Mouse (Mus musculus) midbrain, embryonic 11.5 days (tissue): ENCODE measurements around the gene Gm17660. TPM values are rescaled to one million over a fixed set of nuclear protein-coding genes. Genes with fewer than 3 reads are reported as not detected.
A peak's percentile ranks its signal among the peaks of the same experiment; 100 is the strongest.

Experiments
- ATAC-seq: fragments of 200-750 bp; cut with Nextera tagmentation; 2 replicates; pipeline ENCODE4 v1.8.0; 2017; ENCODE audit warnings: moderate TSS enrichment, moderate library complexity; ENCODE audit not compliant: low FRiP score
- DNase-seq: peaks from one replicate; pipeline ENCODE4 v3.0.0; 2015; ENCODE audit warnings: low spot score; ENCODE audit errors: missing footprints
- H3K27ac ChIP-seq: fragments of 300-500 bp; sonication (generic); 2 replicates; pipeline ENCODE4 v1.5.1; 2014; ENCODE audit warnings: low read depth, low read length
- H3K27me3 ChIP-seq: fragments of 300-500 bp; sonication (generic); 2 replicates; pipeline ENCODE4 v1.6.1; 2014; ENCODE audit warnings: mild to moderate bottlenecking, low read length, moderate library complexity, mixed read lengths; ENCODE audit not compliant: control insufficient read depth, insufficient read depth
- H3K36me3 ChIP-seq: fragments of 300-500 bp; sonication (generic); 2 replicates; pipeline ENCODE4 v1.6.1; 2014; ENCODE audit warnings: mild to moderate bottlenecking, low read length, moderate library complexity, mixed read lengths; ENCODE audit not compliant: control insufficient read depth, insufficient read depth
- H3K4me1 ChIP-seq: fragments of 300-500 bp; sonication (generic); 2 replicates; pipeline ENCODE4 v1.6.1; 2014; ENCODE audit warnings: low read length; ENCODE audit not compliant: control insufficient read depth, insufficient read depth
- H3K4me2 ChIP-seq: fragments of 300-500 bp; sonication (generic); 2 replicates; pipeline ENCODE4 v1.6.1; 2014; ENCODE audit warnings: mild to moderate bottlenecking, moderate library complexity
- H3K4me3 ChIP-seq: fragments of 300-500 bp; sonication (generic); 2 replicates; pipeline ENCODE4 v1.5.1; 2014; ENCODE audit warnings: low read depth, low read length
- H3K9ac ChIP-seq: fragments of 300-500 bp; sonication (generic); 2 replicates; pipeline ENCODE4 v1.6.1; 2014; ENCODE audit warnings: low read length
- H3K9me3 ChIP-seq: fragments of 300-500 bp; sonication (generic); 2 replicates; pipeline ENCODE4 v1.6.1; 2016; ENCODE audit warnings: low read length; ENCODE audit not compliant: control insufficient read depth
- whole genome bisulfite sequencing: fragments of 180-500 bp; shearing (Covaris S2); extraction: QIAGEN DNeasy Blood & Tissue Kit; methylation state at CpG from one replicate; pipeline ENCODE4 v1.1.7; 2014; 5-methylcytosine and 5-hydroxymethylcytosine counted together
- polyA plus RNA-seq: library from polyadenylated mRNA; unstranded; fragments of >200 nt; fragmentation: Nextera tagmentation; extraction: Ambion mirVana; gene quantifications from 2 replicates; pipeline ENCODE4 v1.2.1, GENCODE M21; 2014

The Gm17660 gene
- polyA plus RNA-seq, result 0.29 TPM in 1 of 2 replicates, not detected in the other

DNA sequence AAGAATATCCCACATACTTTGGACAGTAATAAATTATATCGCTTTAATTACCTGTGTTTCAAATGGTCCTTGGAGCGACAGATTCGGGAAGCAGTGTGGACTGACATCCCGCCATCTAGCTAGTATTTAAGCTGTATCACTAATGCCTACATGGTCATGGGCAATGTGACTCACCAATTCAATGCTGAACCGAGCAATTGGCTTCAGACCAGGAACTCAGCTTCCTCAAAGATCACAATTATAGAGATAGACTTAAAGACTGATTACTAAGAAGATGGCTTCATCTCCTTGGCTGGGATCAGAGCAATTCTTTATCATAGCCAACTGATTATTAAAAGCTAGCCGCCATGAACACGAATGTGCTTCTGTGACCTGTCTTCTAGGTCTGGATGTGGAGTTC lies at the start of gene Gm17660:
Gm17660 (minus strand) TSS at position 101 of the 400 bp plus-strand sequence.
- H3K36me3 ChIP-seq, result no peaks in the 10 kb centered on the region

DNA sequence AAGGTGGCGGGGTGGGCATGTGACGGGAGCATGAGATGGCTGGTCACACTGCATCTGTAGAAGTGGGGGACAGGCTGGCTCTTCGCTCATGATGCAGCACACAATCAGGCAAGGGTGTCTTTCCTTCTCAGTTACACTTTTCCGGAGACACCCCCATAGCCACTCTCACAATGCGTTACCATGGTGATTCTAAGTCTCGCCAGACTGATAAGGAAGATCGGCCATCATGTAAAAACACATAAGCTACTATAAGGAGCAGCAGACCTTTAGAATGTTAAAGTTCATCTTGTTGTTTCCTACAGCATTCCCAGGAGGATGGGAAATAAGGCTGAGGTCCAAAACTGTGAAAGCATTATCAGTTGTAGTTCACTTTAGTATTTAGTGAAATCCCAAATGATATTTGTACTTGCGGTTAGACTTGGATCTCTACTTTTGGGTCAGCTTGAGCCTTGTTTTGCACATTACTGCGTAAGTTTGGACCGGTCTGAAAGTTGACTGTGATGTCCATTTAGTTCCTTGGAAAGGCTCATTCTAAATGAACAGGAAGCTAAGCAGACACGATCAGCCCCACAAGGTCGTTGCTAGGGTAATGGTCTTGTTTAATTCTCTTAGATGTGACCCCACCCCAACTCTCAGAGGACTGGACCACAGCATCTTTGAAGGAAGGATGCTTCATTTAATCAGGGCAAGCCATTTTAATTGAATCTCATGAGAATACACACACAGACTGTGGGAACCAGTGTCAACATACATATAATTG lies 49.3 kb upstream of the Gm17660 start:
- H3K36me3 ChIP-seq, result no peaks in the 10 kb centered on the region
- H3K27me3 ChIP-seq, result no peaks in the 10 kb centered on the region
- H3K27ac ChIP-seq, result no peak overlapping the region
- H3K4me1 ChIP-seq, result no peaks in the 10 kb centered on the region
- no peak overlapping the region for H3K4me2 ChIP-seq
- no peaks in the 10 kb centered on the region for H3K9me3 ChIP-seq
- WGBS, result 90% methylated on average over 12 of the region's 12 CpGs
- ATAC-seq, result no peak
- no peak for DNase-seq
- no peak overlapping the region for H3K4me3 ChIP-seq
- no peak overlapping the region for H3K9ac ChIP-seq

More for the DNA sequence above, at the start of gene Gm17660:
- DNase-seq (no peak), ATAC-seq (no peak)
- Histone ChIP-seq H3K4me2 (no peak within 1 kb of the TSS), H3K4me3 (no peak within 1 kb of the TSS), H3K9ac (no peak within 1 kb of the TSS), H3K27me3 (no peaks in the 10 kb centered on the region; the same call in 1 of the 2 replicates), H3K4me1 (peaks cover 9% of the 10 kb centered on the region), H3K27ac (no peak within 1 kb of the TSS), H3K9me3 (no peaks in the 10 kb centered on the region)
- 94% methylated on average over 7 of the region's 7 CpGs for WGBS

GRCm38 (mm10) chr5:104124016-104124658 lies 46.7 kb upstream of the Gm17660 start:
- no peak overlapping the region for H3K4me3 ChIP-seq
- WGBS, result 93% methylated on average over 6 of the region's 6 CpGs

DNA sequence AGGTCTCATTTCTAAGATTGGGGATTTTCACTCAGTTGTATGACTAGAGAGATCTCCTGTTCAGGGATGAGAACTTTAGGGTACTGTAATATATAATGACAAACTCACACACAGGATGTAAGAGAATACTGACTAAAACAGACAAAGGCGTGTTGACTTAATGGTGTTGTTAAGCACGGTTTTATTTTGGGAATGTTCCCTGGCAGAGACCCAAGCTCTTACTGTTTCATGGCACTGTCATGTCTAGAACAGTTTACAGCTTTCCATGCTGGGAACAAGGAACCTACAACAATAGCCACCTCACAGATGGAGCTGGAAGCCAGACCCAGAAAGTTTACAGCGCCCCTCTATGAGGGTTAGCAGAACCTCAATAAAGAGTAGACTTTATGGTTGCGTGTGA lies 38.5 kb upstream of the Gm17660 start:
- WGBS, result 93% methylated on average over 4 of the region's 4 CpGs
- no peak for DNase-seq

More at GRCm38 (mm10) chr5:104124016-104124658, 46.7 kb upstream of the Gm17660 start:
- no peaks in the 10 kb centered on the region for H3K4me1 ChIP-seq
- H3K27ac ChIP-seq, result no peak overlapping the region
- no peak for ATAC-seq
- no peaks in the 10 kb centered on the region for H3K9me3 ChIP-seq
- no peak for DNase-seq
- H3K4me2 ChIP-seq, result no peak overlapping the region
- H3K27me3 ChIP-seq, result no peaks in the 10 kb centered on the region
- H3K36me3 ChIP-seq, result no peaks in the 10 kb centered on the region
- no peak overlapping the region for H3K9ac ChIP-seq

GRCm38 (mm10) chr5:104115118-104115517 lies 37.7 kb upstream of the Gm17660 start:
- Histone ChIP-seq H3K27me3 (peaks cover 2% of the 10 kb centered on the region; the same call in 1 of the 2 replicates), H3K9ac (no peak overlapping the region), H3K4me1 (peaks cover 33% of the 10 kb centered on the region), H3K27ac (no peak overlapping the region), H3K4me2 (no peak overlapping the region), H3K36me3 (no peaks in the 10 kb centered on the region), H3K9me3 (no peaks in the 10 kb centered on the region), H3K4me3 (no peak overlapping the region)
- 55% methylated on average over 14 of the region's 14 CpGs for whole genome bisulfite sequencing
- DNase-seq (no peak), ATAC-seq (no peak)

More for the DNA sequence above, 38.5 kb upstream of the Gm17660 start:
- Histone ChIP-seq H3K4me2 (no peak overlapping the region), H3K9ac (no peak overlapping the region), H3K36me3 (no peaks in the 10 kb centered on the region), H3K4me3 (no peak overlapping the region), H3K27ac (no peak overlapping the region), H3K9me3 (no peaks in the 10 kb centered on the region), H3K27me3 (peaks cover 2% of the 10 kb centered on the region; the same call in 1 of the 2 replicates), H3K4me1 (peaks cover 25% of the 10 kb centered on the region)
- ATAC-seq, result no peak

DNA sequence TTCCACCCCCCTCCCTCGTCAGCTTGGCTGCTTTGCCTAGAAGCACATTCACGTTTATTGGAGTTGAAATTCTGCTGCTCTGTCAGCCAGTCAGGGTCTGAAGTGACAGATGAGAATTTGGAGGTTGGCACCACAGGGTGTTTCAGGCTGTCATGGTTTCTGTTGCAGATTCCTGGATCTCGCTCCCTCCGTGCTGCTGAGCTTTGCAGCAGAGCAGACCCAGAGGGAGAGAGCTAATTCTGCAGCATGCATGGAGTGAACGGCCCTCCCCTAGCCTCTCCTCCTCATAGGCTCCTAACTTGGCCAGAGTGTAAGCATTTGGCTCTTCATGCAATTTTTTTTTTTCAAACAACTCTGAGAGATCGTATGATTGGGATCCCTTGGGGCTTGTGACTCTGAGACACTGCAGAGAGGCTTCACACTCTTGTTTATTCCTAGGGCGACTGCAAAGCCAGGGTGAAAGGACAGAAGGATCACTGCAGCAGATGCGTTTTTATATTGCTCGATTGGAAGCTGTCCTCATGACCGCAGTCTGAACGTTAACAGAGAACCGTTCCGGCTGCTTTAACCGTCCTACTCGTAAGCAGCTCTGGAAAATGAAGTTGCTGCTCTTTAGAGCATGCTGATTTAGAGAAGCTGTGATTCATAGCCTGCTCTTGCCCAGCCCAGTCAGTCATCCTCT lies 36.2 kb upstream of the Gm17660 start, which contains the start of gene Sparcl1:
Sparcl1 (minus strand) TSS at position 243 of the 682 bp plus-strand sequence.
- WGBS, result 33% methylated on average over 15 of the region's 15 CpGs
- 0 out of 2 replicates have a peak within 1 kb of the TSS, but pooled peaks have one; percentile 20 for H3K9ac ChIP-seq
- 0 out of 2 replicates have a peak within 1 kb of the TSS, but pooled peaks have one; percentile 2 for H3K4me2 ChIP-seq
- 0 out of 2 replicates have a peak within 1 kb of the TSS, but pooled peaks have one; percentile 20 for H3K27ac ChIP-seq
- H3K36me3 ChIP-seq, result no peaks in the 10 kb centered on the region
- H3K27me3 ChIP-seq, result peaks cover 2% of the 10 kb centered on the region; the same call in 1 of the 2 replicates
- peaks cover 48% of the 10 kb centered on the region for H3K4me1 ChIP-seq
- DNase-seq (no peak), ATAC-seq (no peak)
- H3K9me3 ChIP-seq, result no peaks in the 10 kb centered on the region
- H3K4me3 ChIP-seq, result no peak within 1 kb of the TSS

DNA sequence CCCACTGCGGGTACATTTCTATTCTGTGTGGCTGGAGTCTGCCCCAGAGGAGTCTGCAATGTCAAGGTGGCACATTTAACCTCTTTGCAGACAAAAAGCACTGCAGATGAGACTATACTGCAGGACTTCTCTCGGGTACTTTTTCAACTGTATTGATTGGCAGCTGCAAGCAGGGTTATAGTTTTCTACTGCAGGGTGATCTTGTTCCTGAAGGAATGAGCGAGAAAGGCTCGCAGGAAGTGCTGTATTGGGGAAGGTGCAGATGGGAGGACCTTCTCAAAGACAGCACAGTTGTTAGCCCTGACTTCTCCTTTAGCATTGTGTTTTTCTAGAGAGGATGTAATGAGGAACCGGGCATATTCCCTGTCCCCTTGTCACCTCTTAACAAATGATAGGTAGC lies 35.1 kb upstream of the Gm17660 start:
- H3K9ac ChIP-seq, result no peak overlapping the region
- H3K9me3 ChIP-seq, result no peaks in the 10 kb centered on the region
- peaks cover 6% of the 10 kb centered on the region for H3K27me3 ChIP-seq
- no peak overlapping the region for H3K4me3 ChIP-seq
- 48% methylated on average over 5 of the region's 5 CpGs for WGBS
- ATAC-seq (no peak), DNase-seq (no peak)
- H3K36me3 ChIP-seq, result no peaks in the 10 kb centered on the region
- H3K4me1 ChIP-seq, result peaks cover 54% of the 10 kb centered on the region
- 0 out of 2 replicates have a peak overlapping the region, but pooled peaks have one; percentile 1 for H3K4me2 ChIP-seq
- no peak overlapping the region for H3K27ac ChIP-seq

DNA sequence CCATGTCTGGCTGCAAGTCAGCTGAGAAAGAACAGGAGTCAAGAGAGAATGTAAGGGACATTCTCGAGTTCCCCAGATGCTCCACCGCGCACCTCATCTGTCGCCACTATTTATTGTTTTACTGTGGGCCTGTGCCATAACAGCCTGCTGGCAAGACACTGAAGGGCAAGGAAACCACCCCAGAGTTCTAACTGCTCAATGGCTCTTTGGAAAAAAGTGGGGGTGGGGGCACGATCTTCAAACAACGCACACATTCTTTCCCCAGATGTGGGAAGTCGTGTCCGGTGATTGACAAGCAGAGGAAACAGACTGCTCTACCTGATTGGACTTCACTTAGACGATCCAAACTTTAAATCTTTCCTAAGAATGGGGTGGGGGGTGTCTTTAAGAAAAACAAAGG lies 34.6 kb upstream of the Gm17660 start:
- no peaks in the 10 kb centered on the region for H3K9me3 ChIP-seq
- peaks cover 7% of the 10 kb centered on the region for H3K27me3 ChIP-seq
- no peak overlapping the region; the same call in 1 of the 2 replicates for H3K4me2 ChIP-seq
- no peak overlapping the region for H3K27ac ChIP-seq
- peaks cover 54% of the 10 kb centered on the region for H3K4me1 ChIP-seq
- H3K9ac ChIP-seq, result no peak overlapping the region
- DNase-seq (no peak), ATAC-seq (no peak)
- WGBS, result 21% methylated on average over 9 of the region's 9 CpGs
- H3K36me3 ChIP-seq, result no peaks in the 10 kb centered on the region
- no peak overlapping the region for H3K4me3 ChIP-seq
